Mouse (Mus musculus) erythroblast, embryonic 14.5 days (primary cell): ENCODE measurements around the gene Ghrhr.

Experiments used
- GATA1 ChIP-seq: IDR thresholded peaks from 2 replicates; pipeline ENCODE4 v1.6.1; 2012; ENCODE audit warnings: low read length, inconsistent platforms, mixed read lengths
- TAL1 ChIP-seq: IDR thresholded peaks from 3 replicates; pipeline ENCODE4 v1.6.1; 2012; ENCODE audit warnings: low read length, inconsistent platforms, mixed read lengths

DNA sequence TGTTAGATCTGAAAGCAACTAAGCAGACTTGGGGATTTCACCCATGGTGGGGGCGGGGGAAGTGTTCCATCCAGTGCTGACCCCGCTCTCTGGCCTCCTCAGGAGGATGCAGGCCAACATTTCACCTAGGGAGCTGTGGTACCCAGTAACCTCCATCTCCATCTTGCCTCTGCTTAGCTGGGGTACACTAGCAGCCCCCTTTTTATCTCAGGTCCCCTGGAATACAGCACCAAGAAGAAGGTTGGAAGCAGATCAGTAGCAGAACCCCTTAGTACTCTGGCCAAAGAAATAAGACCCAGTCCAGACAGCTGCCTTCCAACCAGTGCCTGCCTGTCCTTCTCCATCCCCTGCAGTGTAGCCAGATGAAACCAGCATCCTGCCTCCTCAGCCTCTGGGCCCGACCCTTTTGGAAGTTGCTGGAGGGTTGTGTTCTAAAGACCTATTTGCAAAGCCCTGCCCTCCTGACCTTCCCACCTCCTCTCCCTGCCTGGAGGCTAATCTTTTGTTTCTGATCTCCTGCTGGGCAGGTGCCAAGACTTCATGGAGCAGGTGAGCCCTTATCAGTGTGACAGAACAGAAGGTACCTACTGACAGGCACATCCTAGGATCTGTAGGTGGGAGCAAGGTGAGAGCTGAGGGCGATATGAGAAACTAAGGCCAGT lies 21.5 kb upstream of the Ghrhr start:
- TF ChIP-seq TAL1: no peak
- no peak for TF ChIP-seq GATA1
